Mouse (Mus musculus): ENCODE measurements around the gene Ccdc82.

DNA sequence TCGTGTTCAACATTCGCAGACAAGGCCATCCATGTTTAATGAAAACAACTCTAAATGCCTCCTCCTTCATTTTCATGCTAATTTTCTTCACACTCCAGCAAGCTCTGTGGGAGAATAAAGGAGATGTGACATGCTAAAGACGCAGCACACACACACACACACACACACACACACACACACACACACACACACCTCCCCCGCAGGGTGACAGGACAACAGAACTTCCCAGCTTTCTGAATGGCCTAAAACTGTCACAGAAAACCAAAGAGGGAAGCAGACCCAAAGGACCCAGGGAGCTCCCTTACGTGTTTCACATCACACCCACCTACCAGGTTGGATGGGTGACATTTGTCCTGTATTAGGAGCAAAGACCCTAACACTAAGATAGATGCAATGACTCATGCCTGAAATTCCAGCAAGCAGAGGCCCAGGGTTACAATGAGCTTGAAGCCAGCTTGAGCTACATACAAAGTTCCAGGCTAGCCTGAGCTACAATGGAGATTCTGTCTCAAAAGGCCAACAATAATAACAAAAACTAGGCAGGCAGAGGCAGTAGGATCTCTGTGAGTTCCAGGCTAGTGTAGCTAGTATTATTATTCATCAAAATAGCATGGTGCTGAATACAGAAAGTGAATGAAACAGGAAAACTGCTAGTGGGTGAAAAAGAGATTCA is 56.5 kb downstream of the Ccdc82 start:
- no peak for TF ChIP-seq CTCF (IDR thresholded peaks at IDR 0.05; ENCODE audit: low read depth)
- no peak for TF ChIP-seq EP300 (IDR thresholded peaks at IDR 0.05; ENCODE audit: low read depth)
